Mouse (Mus musculus): Measurements from ENCODE around the gene Sft2d2.

Gene Sft2d2

GRCm38 (mm10) chr1:165129573-165129972, 64.7 kb downstream of the Sft2d2 start:
- no peak for DNase-seq
